Mouse (Mus musculus) embryonic fibroblast, embryonic 13.5 days (primary cell): ENCODE measurements around the gene Srpx.

Source experiments
- CTCF ChIP-seq: IDR thresholded peaks from 2 replicates; pipeline ENCODE4 v1.5.1; 2011; ENCODE audit warnings: mild to moderate bottlenecking, control low read depth, low read length, moderate library complexity, borderline replicate concordance; ENCODE audit not compliant: insufficient read depth
- POLR2A ChIP-seq: IDR thresholded peaks from 2 replicates; pipeline ENCODE4 v1.6.1; 2011; ENCODE audit warnings: low read depth, mild to moderate bottlenecking, control low read depth, low read length, moderate library complexity

DNA sequence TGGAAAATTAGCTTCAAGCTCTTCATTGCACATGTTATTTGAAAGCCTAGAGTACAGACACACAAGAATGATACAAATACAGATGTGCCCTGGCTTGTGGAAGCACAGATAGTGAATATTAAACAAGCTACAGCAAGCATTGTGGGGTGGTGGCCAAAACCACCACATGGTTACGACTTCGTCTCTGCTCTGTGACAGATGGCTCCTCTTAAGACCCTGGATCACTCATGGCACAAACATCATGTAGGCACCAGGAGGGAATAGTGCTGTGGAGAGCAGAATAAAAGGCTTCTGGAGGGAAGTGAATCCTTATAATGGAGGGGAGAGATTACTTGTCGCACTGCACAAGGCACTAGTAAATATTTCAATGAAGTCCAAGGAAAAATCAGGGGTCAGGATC is 21.7 kb downstream of the Srpx start:
- TF ChIP-seq POLR2A, result no peak
- TF ChIP-seq CTCF, result no peak
